Mouse (Mus musculus) forebrain, embryonic 11.5 days (tissue): ENCODE measurements around the gene Hist1h2ad. TPM values are rescaled to one million over a fixed set of nuclear protein-coding genes. Genes with fewer than 3 reads are reported as not detected.
"Not testable (repeated sequence)": the region's sequence is repeated elsewhere in the genome, so short reads cannot be mapped to it uniquely, and the experiment has no call there.

Experiments used
- ATAC-seq: fragments of 200-750 bp; cut with Nextera tagmentation; replicated peaks from 2 replicates; pipeline ENCODE4 v1.8.0; 2017; ENCODE audit warnings: moderate TSS enrichment; ENCODE audit not compliant: low FRiP score
- DNase-seq: peaks from one replicate; pipeline ENCODE4 v3.0.0-alpha.2; 2017; ENCODE audit warnings: low spot score
- H3K27ac ChIP-seq: fragments of 300-500 bp; sonication (generic); 2 replicates; pipeline ENCODE4 v1.5.1; 2014; ENCODE audit warnings: low read depth, low read length
- H3K27me3 ChIP-seq: fragments of 300-500 bp; sonication (generic); 2 replicates; pipeline ENCODE4 v1.6.1; 2014; ENCODE audit warnings: mild to moderate bottlenecking, low read length, mixed read lengths; ENCODE audit not compliant: control insufficient read depth, insufficient read depth
- H3K36me3 ChIP-seq: fragments of 300-500 bp; sonication (generic); 2 replicates; pipeline ENCODE4 v1.6.1; 2014; ENCODE audit warnings: mild to moderate bottlenecking, low read length, moderate library complexity, mixed read lengths; ENCODE audit not compliant: control insufficient read depth, insufficient read depth
- H3K4me1 ChIP-seq: fragments of 300-500 bp; sonication (generic); replicated peaks from 2 replicates; pipeline ENCODE4 v1.6.1; 2014; ENCODE audit warnings: low read length, mixed read lengths; ENCODE audit not compliant: control insufficient read depth, insufficient read depth
- H3K4me2 ChIP-seq: fragments of 300-500 bp; sonication (generic); 2 replicates; pipeline ENCODE4 v1.6.1; 2014; ENCODE audit warnings: low read depth, mild to moderate bottlenecking, low read length, moderate library complexity, mixed read lengths; ENCODE audit not compliant: severe bottlenecking
- H3K4me3 ChIP-seq: fragments of 300-500 bp; sonication (generic); 2 replicates; pipeline ENCODE4 v1.5.1; 2014; ENCODE audit warnings: low read depth, low read length
- H3K9ac ChIP-seq: fragments of 300-500 bp; sonication (generic); 2 replicates; pipeline ENCODE4 v1.6.1; 2014; ENCODE audit warnings: low read length
- H3K9me3 ChIP-seq: fragments of 300-500 bp; sonication (generic); 2 replicates; pipeline ENCODE4 v1.6.1; 2016; ENCODE audit warnings: low read length, mixed read lengths; ENCODE audit not compliant: control insufficient read depth
- WGBS: fragments of 180-500 bp; shearing (Covaris S2); extraction: QIAGEN DNeasy Blood & Tissue Kit; methylation state at CpG from one replicate; pipeline ENCODE4 v1.1.7; 2014; 5-methylcytosine and 5-hydroxymethylcytosine counted together
- polyA plus RNA-seq: library from polyadenylated mRNA; unstranded; fragments of >200 nt; fragmentation: Nextera tagmentation; extraction: Ambion mirVana; gene quantifications from 2 replicates; pipeline ENCODE4 v1.2.1, GENCODE M21; 2014

The Hist1h2ad gene
- polyA plus RNA-seq, 1 experiment from 2014 or later = 3.0 TPM

GRCm38 (mm10) chr13:23546694-23547093 is 27.5 kb upstream of the Hist1h2ad start:
- DNase-seq (no peak), ATAC-seq (no peak)
- 87% methylated on average over 5 of the region's 5 CpGs for WGBS
- no peaks in the 10 kb centered on the region for H3K4me1 ChIP-seq
- no peak overlapping the region for H3K9ac ChIP-seq
- H3K27me3 ChIP-seq = no peaks in the 10 kb centered on the region
- no peaks in the 10 kb centered on the region for H3K36me3 ChIP-seq
- H3K9me3 ChIP-seq = no peaks in the 10 kb centered on the region
- H3K27ac ChIP-seq = peak overlapping the region; percentile 62
- no peak overlapping the region for H3K4me3 ChIP-seq
- H3K4me2 ChIP-seq = no peak overlapping the region

GRCm38 (mm10) chr13:23550761-23551145 is 23.4 kb upstream of the Hist1h2ad start:
- Histone ChIP-seq H3K9me3 (no peaks in the 10 kb centered on the region), H3K27ac (peak overlapping the region; percentile 93), H3K4me3 (peak overlapping the region; percentile 36), H3K4me1 (no peaks in the 10 kb centered on the region), H3K36me3 (no peaks in the 10 kb centered on the region), H3K4me2 (peak overlapping the region; percentile 55), H3K27me3 (no peaks in the 10 kb centered on the region), H3K9ac (peak overlapping the region; percentile 71)
- WGBS = 8% methylated on average over 3 of the region's 3 CpGs
- DNase-seq = no peak
- ATAC-seq = no peak

GRCm38 (mm10) chr13:23551146-23551834 is 22.9 kb upstream of the Hist1h2ad start, which contains the start of gene Hist1h4f:
Gene Hist1h4f (minus strand): TSS chr13:23551648.
- not testable (repeated sequence) for H3K4me1 ChIP-seq
- peak; percentile 81 for ATAC-seq

GRCm38 (mm10) chr13:23551931-23552914 is 22.0 kb upstream of the Hist1h2ad start:
- Histone ChIP-seq H3K36me3 (no peaks in the 10 kb centered on the region), H3K27ac (peak overlapping the region; percentile 93), H3K4me1 (peaks cover 2% of the 10 kb centered on the region; the same call in 1 of the 2 replicates), H3K4me3 (peak overlapping the region; percentile 36), H3K27me3 (no peaks in the 10 kb centered on the region), H3K9ac (peak overlapping the region; percentile 71), H3K4me2 (peak overlapping the region; percentile 55; the same call in 1 of the 2 replicates), H3K9me3 (no peaks in the 10 kb centered on the region)
- ATAC-seq = no peak
- 50% methylated on average over 8 of the region's 8 CpGs for WGBS
- no peak for DNase-seq

More at GRCm38 (mm10) chr13:23551146-23551834, 22.9 kb upstream of the Hist1h2ad start, which contains the start of gene Hist1h4f:
- under 1% methylated on average over 44 of the region's 47 CpGs for WGBS
- H3K9ac ChIP-seq = peak within 1 kb of the TSS; percentile 71
- DNase-seq = peak; percentile 94
- not testable (repeated sequence) for H3K9me3 ChIP-seq, H3K36me3 ChIP-seq, H3K27me3 ChIP-seq
- H3K4me2 ChIP-seq = peak within 1 kb of the TSS; percentile 55
- peak within 1 kb of the TSS; percentile 36 for H3K4me3 ChIP-seq
- peak within 1 kb of the TSS; percentile 93 for H3K27ac ChIP-seq

- Histone ChIP-seq H3K4me2 (no peak within 1 kb of the TSS; the same call in 1 of the 2 replicates), H3K4me1 (peaks cover 2% of the 10 kb centered on the region; the same call in 1 of the 2 replicates), H3K36me3 (no peaks in the 10 kb centered on the region), H3K27me3 (no peaks in the 10 kb centered on the region), H3K27ac (peak within 1 kb of the TSS; percentile 100), H3K9me3 (no peaks in the 10 kb centered on the region), H3K4me3 (no peak within 1 kb of the TSS), H3K9ac (no peak within 1 kb of the TSS; the same call in 1 of the 2 replicates)
- no peak for ATAC-seq
- DNase-seq = no peak
These were observed 21.2 kb upstream of the Hist1h2ad start, which contains the start of gene Hist1h1d for GRCm38 (mm10) chr13:23552962-23553361. Gene Hist1h1d (plus strand): TSS chr13:23553262.

- Histone ChIP-seq H3K27ac (peak overlapping the region; percentile 100), H3K36me3 (no peaks in the 10 kb centered on the region), H3K9me3 (no peaks in the 10 kb centered on the region), H3K4me2 (peak overlapping the region; percentile 90; the same call in 1 of the 2 replicates), H3K9ac (peak overlapping the region; percentile 94), H3K27me3 (no peaks in the 10 kb centered on the region), H3K4me3 (peak overlapping the region; percentile 59), H3K4me1 (peaks cover 2% of the 10 kb centered on the region; the same call in 1 of the 2 replicates)
- ATAC-seq (no peak), DNase-seq (no peak)
- WGBS = 27% methylated on average over 9 of the region's 9 CpGs
These were observed 19.8 kb upstream of the Hist1h2ad start for GRCm38 (mm10) chr13:23554393-23554792.

GRCm38 (mm10) chr13:23554925-23555838 is 19.0 kb upstream of the Hist1h2ad start:
- Histone ChIP-seq H3K9me3 (no peaks in the 10 kb centered on the region), H3K4me2 (peak overlapping the region; percentile 90), H3K4me3 (peak overlapping the region; percentile 59), H3K4me1 (peaks cover 2% of the 10 kb centered on the region; the same call in 1 of the 2 replicates), H3K36me3 (no peaks in the 10 kb centered on the region), H3K27ac (peak overlapping the region; percentile 100), H3K27me3 (no peaks in the 10 kb centered on the region), H3K9ac (peak overlapping the region; percentile 94)
- WGBS = under 1% methylated on average over 49 of the region's 54 CpGs
- peak; percentile 93 for DNase-seq
- ATAC-seq = peak; percentile 89
